Mouse (Mus musculus) heart, postnatal 25 days (tissue): ENCODE data around the gene Hapln2. TPM values are rescaled to one million over a fixed set of nuclear protein-coding genes. Genes with fewer than 3 reads are reported as not detected.
A peak's percentile ranks its signal among the peaks of the same experiment; 100 is the strongest.

Experiments used
- DNase-seq: peaks from one replicate; pipeline ENCODE4 v3.0.0; 2022; ENCODE audit warnings: low spot score
- intact Hi-C: fragments of 180-260 bp; cut with DNase I; formaldehyde crosslinking; loops from one replicate; pipeline ENCODE4 v1.15.1; 2025
- total RNA-seq, 2 experiments: library from RNA; stranded (reverse); gene quantifications; 2 replicates each; pipeline ENCODE4 v1.2.3; 2021

Hapln2 gene
- total RNA-seq, 2 experiments from 2014 or later = not detected

GRCm38 (mm10) chr3:88010634-88011265 is 16.6 kb downstream of the Hapln2 start:
- no peak for DNase-seq

GRCm38 (mm10) chr3:88005822-88006786 is 21.3 kb downstream of the Hapln2 start:
- intact Hi-C loops = loop anchor here (10.0 kb wide), 1 partner anchor 239 kb away; no protein-coding TSS in a partner anchor
- DNase-seq = no peak

More at GRCm38 (mm10) chr3:88010634-88011265, 16.6 kb downstream of the Hapln2 start:
- intact Hi-C loops = loop anchor here (1.0 to 2.0 kb wide), 2 partner anchors 14 to 61 kb away; no protein-coding TSS in a partner anchor

GRCm38 (mm10) chr3:88002291-88002976 is 24.9 kb downstream of the Hapln2 start:
- no peak for DNase-seq
- intact Hi-C loops = loop anchor here (10.0 kb wide), 1 partner anchor 242 kb away; no protein-coding TSS in a partner anchor

DNA sequence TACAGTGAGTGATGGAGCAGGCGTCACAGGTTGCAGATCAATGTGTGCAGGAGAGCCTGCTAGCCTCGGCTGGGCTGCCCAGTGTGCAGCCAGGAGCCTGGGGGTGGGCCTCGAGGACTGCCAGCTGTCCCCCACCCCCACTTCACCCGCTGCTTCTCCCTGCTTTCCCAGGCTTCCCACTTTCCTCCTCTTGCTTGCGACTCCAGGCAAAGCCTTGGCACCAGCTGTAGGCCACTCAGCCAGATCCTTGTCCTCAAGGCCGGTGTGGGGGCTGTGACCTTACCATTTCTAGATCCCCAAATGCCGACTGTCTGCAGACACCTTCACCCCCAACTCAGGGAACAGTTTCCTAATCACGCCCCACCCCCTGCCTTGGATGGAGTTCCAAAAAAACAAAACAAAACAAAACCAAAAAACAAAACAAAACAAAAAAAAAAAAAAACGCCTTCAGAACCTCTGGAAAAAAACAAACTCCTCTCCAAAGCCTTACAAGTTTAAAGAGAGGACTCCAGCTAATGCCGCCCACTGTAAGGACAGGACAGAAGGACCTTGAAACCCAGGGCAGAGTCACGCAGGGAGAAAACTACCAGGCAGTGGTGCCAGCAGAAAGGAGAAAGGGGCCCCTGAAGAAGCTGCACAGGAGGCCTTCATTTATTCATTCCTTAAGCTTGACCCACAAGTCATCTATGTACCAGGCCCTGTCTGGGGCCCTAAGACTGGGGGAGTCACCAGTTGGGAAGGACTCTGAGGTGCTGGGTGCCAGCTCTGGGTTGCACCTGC is 26.4 kb downstream of the Hapln2 start:
- no peak for DNase-seq
- intact Hi-C loops = loop anchor here (10.0 kb wide), 1 partner anchor 244 kb away; no protein-coding TSS in a partner anchor

DNA sequence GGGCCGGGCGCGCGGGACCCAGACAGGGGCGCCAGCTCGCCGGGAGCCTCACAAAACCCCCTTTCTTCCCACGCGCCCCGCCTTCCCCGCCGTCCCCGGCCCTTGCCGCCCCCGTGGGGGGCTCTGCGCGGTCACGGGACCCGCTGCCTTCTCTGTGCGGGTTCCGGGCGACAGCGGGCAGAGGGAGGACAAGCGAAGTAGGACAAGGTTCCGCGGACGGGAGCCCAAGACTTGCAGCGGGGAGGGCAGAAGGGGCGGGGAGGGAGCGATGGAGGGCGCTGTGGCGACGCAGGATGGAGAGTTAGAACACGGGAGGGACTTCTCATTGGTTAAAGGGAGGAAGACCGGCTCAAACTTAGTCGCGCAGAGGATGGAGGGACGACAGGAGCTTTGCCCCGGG is 27.2 kb downstream of the Hapln2 start, which contains the start of gene Bcan:
TSS of gene Bcan (minus strand) at position 50 of the 400 bp plus-strand sequence.
- intact Hi-C loops = loop anchor here (10.0 kb wide), 1 partner anchor 245 kb away; no protein-coding TSS in a partner anchor

DNA sequence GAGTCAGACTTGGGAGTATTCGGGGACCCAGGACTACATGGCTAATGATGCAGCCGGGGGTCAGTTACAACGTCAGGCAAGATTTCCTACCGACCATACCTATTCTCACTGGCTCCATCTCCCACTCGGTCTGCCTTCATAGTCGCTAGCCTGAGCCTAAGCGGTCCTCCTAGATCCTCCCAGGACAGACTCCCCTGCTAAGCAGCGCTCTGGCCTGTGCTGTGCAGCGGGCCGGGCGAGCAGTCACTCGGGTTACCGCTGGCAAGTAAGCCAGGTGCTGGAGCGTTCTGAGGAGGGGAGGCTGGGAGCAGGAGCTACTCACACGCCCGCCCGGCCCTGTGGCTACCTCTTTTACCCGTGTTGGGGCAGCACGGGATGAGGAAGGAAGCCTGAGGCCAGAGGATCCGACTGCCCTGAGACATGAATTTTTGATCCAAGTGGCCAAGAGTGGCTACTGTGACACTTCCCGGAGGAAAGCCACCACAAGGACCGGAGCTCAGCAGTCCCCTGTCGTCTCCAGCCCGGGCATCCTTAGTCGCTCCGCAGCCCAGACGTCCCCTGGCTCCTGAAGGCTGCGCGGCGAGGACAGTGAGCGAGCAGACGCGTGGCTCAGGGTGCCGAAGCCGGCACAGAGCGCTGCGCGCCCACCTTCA is 28.0 kb downstream of the Hapln2 start:
- intact Hi-C loops = no loop called here
- DNase-seq = no peak

More for the DNA sequence above, 27.2 kb downstream of the Hapln2 start, which contains the start of gene Bcan:
- no peak for DNase-seq

DNA sequence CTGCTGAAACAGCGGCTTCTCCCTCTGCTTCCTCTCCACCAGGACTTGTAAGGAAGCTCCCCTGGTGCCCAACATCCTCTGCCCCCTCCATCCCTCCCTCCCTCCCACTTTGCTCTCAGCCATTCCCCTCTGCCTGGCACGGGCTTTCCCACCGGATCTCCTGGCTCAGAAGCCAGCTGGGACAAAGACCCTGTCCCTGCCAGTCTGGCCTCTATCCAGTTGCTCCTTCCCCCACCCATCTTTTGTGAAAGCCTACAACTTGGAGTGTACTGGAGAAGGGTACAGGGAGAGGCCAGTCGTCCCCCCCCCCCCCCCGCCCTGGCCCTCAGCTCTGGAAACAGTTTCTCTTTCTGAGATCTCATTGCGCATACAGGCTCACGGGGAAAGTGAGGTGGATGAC is 28.6 kb downstream of the Hapln2 start:
- intact Hi-C loops = no loop called here

GRCm38 (mm10) chr3:87996971-87997614 is 30.3 kb downstream of the Hapln2 start:
- no peak for DNase-seq
- intact Hi-C loops = no loop called here

More for the DNA sequence above, 28.6 kb downstream of the Hapln2 start:
- DNase-seq = no peak

GRCm38 (mm10) chr3:87996401-87996800 is 31.0 kb downstream of the Hapln2 start:
- no peak for DNase-seq
- intact Hi-C loops = no loop called here

GRCm38 (mm10) chr3:87995331-87995730 is 32.1 kb downstream of the Hapln2 start:
- intact Hi-C loops = no loop called here
- no peak for DNase-seq

- no peak for DNase-seq
- intact Hi-C loops = no loop called here
Measured at GRCm38 (mm10) chr3:87993436-87993835, 33.9 kb downstream of the Hapln2 start.

DNA sequence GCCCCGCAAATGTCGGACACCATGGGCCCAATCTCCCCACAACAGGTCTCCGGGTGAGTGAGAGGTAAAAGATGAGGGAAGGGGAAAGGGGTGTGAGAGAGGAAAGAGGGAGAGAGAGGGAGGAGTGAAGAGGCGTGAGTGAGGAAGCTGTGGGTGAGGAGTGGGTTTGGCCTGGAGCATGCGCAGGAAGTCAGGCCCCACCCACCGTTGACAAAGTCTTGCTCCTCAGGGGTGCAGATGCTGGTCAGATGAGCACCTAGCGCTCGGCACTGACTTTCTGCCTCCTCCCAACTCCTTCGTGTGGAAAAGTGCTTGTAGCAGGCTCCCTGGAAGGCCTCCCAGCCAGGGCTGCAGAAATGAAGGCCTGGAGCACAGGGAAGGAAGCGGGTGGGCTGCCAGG is 37.4 kb downstream of the Hapln2 start:
- DNase-seq = no peak
- intact Hi-C loops = loop anchor here (10.0 kb wide), 1 partner anchor 225 kb away; no protein-coding TSS in a partner anchor

GRCm38 (mm10) chr3:87988068-87988467 is 39.3 kb downstream of the Hapln2 start:
- no peak for DNase-seq
- intact Hi-C loops = loop anchor here (10.0 kb wide), 1 partner anchor 223 kb away; no protein-coding TSS in a partner anchor

- DNase-seq = no peak
- intact Hi-C loops = loop anchor here (1.0 to 10.0 kb wide), 3 partner anchors 17 to 223 kb away; no protein-coding TSS in a partner anchor
Measured at GRCm38 (mm10) chr3:87987633-87988032, 39.8 kb downstream of the Hapln2 start.

DNA sequence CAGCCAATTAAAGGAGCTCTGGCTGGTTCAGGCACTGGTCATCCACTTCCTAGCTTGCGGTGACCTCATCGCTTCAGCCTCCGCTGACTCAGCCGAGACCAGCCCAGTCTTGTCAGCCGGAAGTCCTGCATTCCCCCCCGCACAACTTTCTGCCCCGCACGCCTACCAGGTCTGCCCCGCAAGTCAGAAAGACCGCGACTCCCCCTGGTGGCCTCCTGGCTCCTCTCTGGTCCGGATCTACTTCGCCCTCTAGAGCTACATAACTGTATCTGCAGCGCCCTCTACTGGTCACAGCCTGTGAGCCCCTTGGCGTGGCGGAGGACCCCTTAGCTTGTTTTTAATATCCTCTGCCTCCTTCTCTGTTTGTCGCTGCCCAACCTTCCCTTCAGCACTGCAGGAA is 40.5 kb downstream of the Hapln2 start:
- peak; percentile 86 for DNase-seq
- intact Hi-C loops = loop anchor here (1.0 to 10.0 kb wide), 3 partner anchors 17 to 222 kb away; no protein-coding TSS in a partner anchor

- DNase-seq = no peak
- intact Hi-C loops = loop anchor here (10.0 kb wide), 1 partner anchor 221 kb away; no protein-coding TSS in a partner anchor
Measured at GRCm38 (mm10) chr3:87985505-87986320, 41.7 kb downstream of the Hapln2 start.

GRCm38 (mm10) chr3:87984094-87984493 is 43.3 kb downstream of the Hapln2 start:
- intact Hi-C loops = loop anchor here (10.0 kb wide), 1 partner anchor 219 kb away; no protein-coding TSS in a partner anchor
- no peak for DNase-seq
